Mouse (Mus musculus) forebrain, embryonic 16.5 days (tissue): ENCODE results near the gene Arhgap18. TPM values are rescaled to one million over a fixed set of nuclear protein-coding genes. Genes with fewer than 3 reads are reported as not detected.

Experiments used
- ATAC-seq: fragments of 200-750 bp; cut with Nextera tagmentation; 2 replicates; pipeline ENCODE4 v1.8.0; 2017; ENCODE audit warnings: mild to moderate bottlenecking, moderate library complexity
- H3K27ac ChIP-seq: fragments of 300-500 bp; sonication (generic); 2 replicates; pipeline ENCODE4 v1.5.1; 2014; ENCODE audit warnings: low read length, control low read depth
- H3K27me3 ChIP-seq: fragments of 300-500 bp; sonication (generic); replicated peaks from 2 replicates; pipeline ENCODE4 v1.6.1; 2014; ENCODE audit warnings: low read length; ENCODE audit not compliant: control insufficient read depth, insufficient read depth
- H3K36me3 ChIP-seq: fragments of 300-500 bp; sonication (generic); 2 replicates; pipeline ENCODE4 v1.6.1; 2014; ENCODE audit not compliant: control insufficient read depth, insufficient read depth
- H3K4me1 ChIP-seq: fragments of 300-500 bp; sonication (generic); replicated peaks from 2 replicates; pipeline ENCODE4 v1.6.1; 2014; ENCODE audit warnings: low read length; ENCODE audit not compliant: control insufficient read depth, insufficient read depth
- H3K4me2 ChIP-seq: fragments of 300-500 bp; sonication (generic); 2 replicates; pipeline ENCODE4 v1.6.1; 2014; ENCODE audit warnings: mild to moderate bottlenecking, low read length, control low read depth
- H3K4me3 ChIP-seq: fragments of 300-500 bp; sonication (generic); replicated peaks from 2 replicates; pipeline ENCODE4 v1.5.1; 2014; ENCODE audit warnings: mild to moderate bottlenecking, low read length, control low read depth
- H3K9ac ChIP-seq: fragments of 300-500 bp; sonication (generic); replicated peaks from 2 replicates; pipeline ENCODE4 v1.6.1; 2014; ENCODE audit warnings: low read depth, low read length, control low read depth
- H3K9me3 ChIP-seq: fragments of 300-500 bp; sonication (generic); 2 replicates; pipeline ENCODE4 v1.6.1; 2016; ENCODE audit warnings: low read length; ENCODE audit not compliant: control insufficient read depth
- WGBS: fragments of 180-500 bp; shearing (Covaris S2); extraction: QIAGEN DNeasy Blood & Tissue Kit; methylation state at CpG from one replicate; pipeline ENCODE4 v1.1.7; 2014; 5-methylcytosine and 5-hydroxymethylcytosine counted together
- polyA plus RNA-seq: library from polyadenylated mRNA; unstranded; fragments of >200 nt; fragmentation: Nextera tagmentation; extraction: Ambion mirVana; gene quantifications from 2 replicates; pipeline ENCODE4 v1.2.1, GENCODE M21; 2015

Arhgap18 gene
- polyA plus RNA-seq, result 13.2 and 13.8 TPM in 2 replicates

DNA sequence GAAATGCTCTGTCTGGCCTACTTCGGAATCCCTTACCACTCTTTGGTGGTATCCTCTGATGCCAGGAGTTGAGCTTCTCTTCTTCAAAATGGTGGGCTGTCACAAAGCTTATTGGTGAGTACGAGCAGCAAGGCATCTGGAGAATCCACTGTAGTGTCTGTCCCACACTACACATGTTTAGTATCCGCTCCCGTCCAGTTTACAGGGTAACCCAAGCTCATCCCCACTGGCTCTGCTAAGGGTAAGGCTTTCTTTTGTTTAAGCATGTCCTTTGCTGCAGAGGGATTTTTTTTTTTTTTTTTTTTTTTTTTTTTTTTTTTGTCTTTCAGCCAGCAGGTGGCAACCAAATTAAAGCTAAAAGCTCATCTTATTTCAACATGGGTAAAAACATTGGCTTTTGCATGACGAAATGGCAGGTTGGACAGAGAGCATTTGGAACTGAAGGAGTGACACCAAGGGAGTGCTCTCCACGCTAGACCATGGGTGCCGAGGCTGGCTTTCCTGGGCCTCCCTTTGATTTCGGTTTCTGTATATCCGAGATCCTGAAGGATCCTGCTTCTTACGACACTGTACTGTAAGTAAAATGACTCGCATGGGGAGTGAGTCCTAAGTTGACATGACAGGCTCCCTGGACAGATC is at the start of gene Arhgap18:
TSS of gene Arhgap18 (plus strand) at position 493 of the 639 bp plus-strand sequence.
- Histone ChIP-seq H3K27me3 (no peaks in the 10 kb centered on the region), H3K9ac (peak within 1 kb of the TSS; percentile 40), H3K27ac (peak within 1 kb of the TSS; percentile 39; the same call in 1 of the 2 replicates), H3K4me3 (no peak within 1 kb of the TSS), H3K36me3 (no peaks in the 10 kb centered on the region), H3K4me2 (peak within 1 kb of the TSS; percentile 44), H3K4me1 (0 out of 2 replicates have a peak, but pooled peaks cover 3% of the 10 kb centered on the region), H3K9me3 (no peaks in the 10 kb centered on the region)
- 71% methylated on average over 11 of the region's 11 CpGs for WGBS
- ATAC-seq, result peak; percentile 63

DNA sequence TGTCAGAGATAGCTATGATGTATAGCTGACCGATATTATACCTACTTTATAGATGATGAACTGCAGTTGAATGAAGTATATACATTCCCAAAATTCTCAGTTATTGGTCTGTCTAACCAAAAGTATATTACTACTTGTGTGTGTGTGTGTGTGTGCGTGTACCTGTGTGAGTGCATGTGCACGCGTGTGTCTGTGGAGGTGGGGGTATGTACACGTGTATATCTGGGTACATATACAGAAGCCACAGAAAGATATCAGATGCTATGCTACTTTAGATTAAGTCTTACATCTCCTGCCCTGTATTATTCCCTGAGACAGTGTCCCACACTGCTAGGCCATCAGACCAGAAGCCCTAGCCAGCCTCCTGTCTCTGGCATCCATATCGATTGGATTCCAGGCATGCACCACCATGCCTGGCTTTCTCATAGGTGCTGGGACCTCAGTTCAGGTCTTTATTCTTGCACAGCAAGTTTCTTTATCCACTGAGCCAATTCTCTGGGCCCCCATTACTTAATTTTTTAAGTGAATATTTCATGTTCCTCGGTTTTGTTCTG is 42.7 kb upstream of the Arhgap18 start:
- ATAC-seq, result peak; percentile 7; the same call in 1 of the 2 replicates

DNA sequence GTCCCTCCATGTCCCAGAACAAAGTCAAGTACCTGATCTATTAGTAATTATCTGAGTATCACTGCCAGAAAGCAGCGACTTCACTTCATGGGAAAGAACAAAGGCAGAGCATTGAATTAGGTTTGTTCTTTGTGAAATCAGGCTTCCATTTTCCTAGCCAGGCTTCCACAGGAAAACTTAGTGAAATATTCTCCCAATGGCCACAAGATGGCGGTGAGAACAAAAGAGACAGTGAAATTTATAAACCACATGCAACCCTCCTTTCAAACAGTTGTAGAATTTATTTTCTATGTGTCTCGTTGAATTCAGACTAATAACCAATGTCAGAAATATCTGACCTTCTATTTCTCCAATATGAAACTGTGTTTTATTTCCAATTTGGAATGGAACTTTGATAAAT is 42.2 kb upstream of the Arhgap18 start:
- no peak overlapping the region for H3K27ac ChIP-seq
- H3K27me3 ChIP-seq, result no peaks in the 10 kb centered on the region
- ATAC-seq, result peak; percentile 79
- no peak overlapping the region for H3K9ac ChIP-seq
- 2% methylated on average over 3 of the region's 3 CpGs for WGBS
- no peak overlapping the region for H3K4me2 ChIP-seq
- no peak overlapping the region for H3K4me3 ChIP-seq
- H3K9me3 ChIP-seq, result no peaks in the 10 kb centered on the region
- H3K36me3 ChIP-seq, result no peaks in the 10 kb centered on the region
- H3K4me1 ChIP-seq, result no peaks in the 10 kb centered on the region

More for the DNA sequence above, 42.7 kb upstream of the Arhgap18 start:
- Histone ChIP-seq H3K9me3 (no peaks in the 10 kb centered on the region), H3K4me3 (no peak overlapping the region), H3K9ac (no peak overlapping the region), H3K4me2 (no peak overlapping the region), H3K36me3 (no peaks in the 10 kb centered on the region), H3K27me3 (no peaks in the 10 kb centered on the region), H3K4me1 (no peaks in the 10 kb centered on the region), H3K27ac (no peak overlapping the region)
- WGBS, result 93% methylated on average over 7 of the region's 7 CpGs

DNA sequence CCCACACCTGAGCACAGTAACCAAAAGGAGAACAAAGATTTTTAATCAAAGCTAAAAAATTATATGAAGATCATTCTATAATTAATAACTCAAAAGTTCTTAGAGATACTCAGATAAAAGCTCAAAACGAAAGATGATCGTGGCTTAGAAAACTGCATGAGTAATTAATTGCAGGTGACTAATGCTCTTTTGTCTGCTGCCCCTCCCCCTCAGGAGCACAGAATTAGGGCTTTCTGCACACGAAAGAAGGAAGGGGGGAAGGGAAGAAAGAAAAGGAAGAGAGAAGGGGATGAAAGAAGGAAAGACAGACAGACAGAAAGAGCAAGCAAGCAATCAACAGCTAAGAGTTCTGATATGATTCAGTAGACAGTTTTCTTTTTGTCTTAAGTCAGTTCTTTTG is 39.2 kb upstream of the Arhgap18 start:
- H3K36me3 ChIP-seq, result no peaks in the 10 kb centered on the region
- H3K27me3 ChIP-seq, result no peaks in the 10 kb centered on the region
- no peak overlapping the region for H3K27ac ChIP-seq
- no peak overlapping the region for H3K4me3 ChIP-seq
- no peaks in the 10 kb centered on the region for H3K9me3 ChIP-seq
- 27% methylated on average over 3 of the region's 3 CpGs for WGBS
- no peak overlapping the region for H3K4me2 ChIP-seq
- no peak overlapping the region for H3K9ac ChIP-seq
- H3K4me1 ChIP-seq, result no peaks in the 10 kb centered on the region
- no peak for ATAC-seq

DNA sequence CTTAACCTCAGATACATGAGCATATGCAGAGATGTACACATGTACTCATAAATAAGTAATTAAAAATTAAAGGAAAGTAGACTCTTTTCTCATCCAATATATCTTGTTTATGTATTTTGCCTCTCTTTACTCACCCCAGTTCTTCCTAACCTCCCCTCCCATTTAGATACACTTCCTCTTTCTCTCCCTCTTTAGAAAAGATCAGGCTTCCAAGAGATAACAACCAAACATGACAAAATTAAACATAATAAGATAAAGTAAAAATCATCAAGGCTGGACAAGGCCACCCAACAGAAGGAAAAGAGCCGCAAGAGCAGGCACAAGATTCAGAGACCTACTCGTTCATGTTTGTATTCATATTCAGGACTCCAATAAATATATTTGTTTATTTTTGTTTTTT is 28.5 kb upstream of the Arhgap18 start:
- 94% methylated on average over 2 of the region's 2 CpGs for WGBS
- no peaks in the 10 kb centered on the region for H3K27me3 ChIP-seq
- no peaks in the 10 kb centered on the region for H3K4me1 ChIP-seq
- no peak overlapping the region for H3K9ac ChIP-seq
- H3K27ac ChIP-seq, result no peak overlapping the region
- H3K4me3 ChIP-seq, result no peak overlapping the region
- H3K4me2 ChIP-seq, result no peak overlapping the region
- H3K36me3 ChIP-seq, result no peaks in the 10 kb centered on the region
- ATAC-seq, result no peak
- H3K9me3 ChIP-seq, result no peaks in the 10 kb centered on the region

DNA sequence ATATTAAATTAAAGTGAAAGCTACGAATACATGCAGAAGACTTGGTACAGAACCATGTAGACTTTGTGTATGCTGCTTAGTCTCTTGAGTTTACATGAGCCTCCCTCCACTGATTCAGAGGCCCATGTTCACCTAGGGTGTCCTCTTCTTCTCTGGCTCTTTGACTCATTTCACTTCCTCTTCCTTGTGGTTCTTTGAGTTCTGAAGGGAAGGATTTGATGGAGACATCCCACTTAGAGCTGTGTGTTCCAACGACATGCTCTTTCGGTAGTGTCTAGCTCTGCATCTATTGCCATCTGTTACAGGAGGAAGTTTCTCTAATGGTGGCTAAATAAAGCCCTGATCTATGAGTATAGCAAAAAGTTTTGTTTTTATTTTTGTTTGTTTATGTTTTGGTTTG is 28.0 kb upstream of the Arhgap18 start:
- Histone ChIP-seq H3K4me3 (no peak overlapping the region), H3K27me3 (no peaks in the 10 kb centered on the region), H3K4me1 (no peaks in the 10 kb centered on the region), H3K36me3 (no peaks in the 10 kb centered on the region), H3K9me3 (no peaks in the 10 kb centered on the region), H3K9ac (no peak overlapping the region), H3K27ac (no peak overlapping the region), H3K4me2 (no peak overlapping the region)
- ATAC-seq, result no peak
- 96% methylated on average over 3 of the region's 3 CpGs for WGBS

DNA sequence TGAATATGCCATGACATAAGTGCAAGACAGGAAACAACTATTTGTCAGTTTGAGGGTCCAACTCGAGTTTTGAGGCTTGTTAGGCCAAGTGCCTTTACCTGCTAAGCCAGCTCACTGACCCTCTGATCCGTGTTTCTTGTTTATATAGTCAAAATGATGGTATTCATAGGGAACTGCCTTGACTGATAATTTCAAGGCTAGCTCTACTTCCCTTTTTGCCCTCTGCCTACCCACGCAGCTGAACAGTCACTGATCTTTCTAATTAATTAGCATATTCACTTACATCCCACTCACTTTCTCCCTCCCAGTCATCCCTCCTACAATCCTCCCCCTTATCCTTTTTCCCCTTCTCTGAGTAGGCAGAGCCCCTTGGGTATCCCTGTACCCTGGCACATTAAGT is 2.4 kb upstream of the Arhgap18 start:
- H3K9ac ChIP-seq, result no peak overlapping the region
- H3K4me3 ChIP-seq, result no peak overlapping the region
- no peak overlapping the region for H3K4me2 ChIP-seq
- no peak overlapping the region for H3K27ac ChIP-seq
- H3K9me3 ChIP-seq, result no peaks in the 10 kb centered on the region
- H3K27me3 ChIP-seq, result no peaks in the 10 kb centered on the region
- H3K4me1 ChIP-seq, result 0 out of 2 replicates have a peak, but pooled peaks cover 3% of the 10 kb centered on the region
- ATAC-seq, result no peak
- 82% methylated on average over 3 of the region's 3 CpGs for WGBS
- no peaks in the 10 kb centered on the region for H3K36me3 ChIP-seq

DNA sequence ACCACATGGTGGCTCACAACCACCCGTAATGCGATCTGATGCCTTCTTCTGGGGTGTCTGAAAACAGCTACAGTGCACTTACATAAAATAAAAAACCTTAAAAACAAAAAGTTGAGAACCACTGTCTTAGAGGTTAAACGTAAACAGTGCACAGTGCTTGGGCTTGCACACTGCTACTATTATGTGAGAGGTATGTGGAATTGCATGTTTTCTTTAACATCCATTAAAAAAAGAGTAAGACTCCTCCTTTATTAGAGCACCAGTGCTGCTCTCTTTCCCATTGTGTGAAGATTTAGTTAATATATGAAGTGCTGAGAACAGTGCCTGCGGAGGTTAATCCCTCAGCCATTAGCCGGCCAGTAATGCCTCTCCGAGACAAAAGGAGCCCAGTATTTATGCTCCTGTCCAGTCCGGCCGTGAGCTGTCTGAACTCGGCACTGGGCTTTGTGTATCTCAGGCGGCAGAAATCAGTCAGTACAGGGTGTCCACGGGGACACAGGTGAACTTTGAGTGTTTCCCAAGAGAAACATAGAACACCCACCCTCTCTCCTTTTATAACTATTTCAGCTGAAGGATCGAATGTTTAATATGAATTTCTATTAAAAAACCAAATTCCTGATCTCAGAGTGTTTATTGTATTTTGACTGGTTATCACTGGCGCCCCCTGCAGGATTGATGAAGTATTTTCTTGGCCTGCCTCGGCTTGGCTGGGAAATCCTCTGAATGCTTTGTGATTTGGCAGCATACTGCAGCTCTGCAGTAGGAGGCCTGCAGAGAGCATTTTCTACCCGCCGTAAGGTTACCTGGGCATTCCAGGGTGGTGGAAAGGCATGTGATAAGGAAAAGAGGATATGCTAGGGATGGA is 925 bp upstream of the Arhgap18 start:
- peak; percentile 77 for ATAC-seq
- H3K9ac ChIP-seq, result peak overlapping the region; percentile 40
- no peaks in the 10 kb centered on the region for H3K27me3 ChIP-seq
- no peaks in the 10 kb centered on the region for H3K9me3 ChIP-seq
- H3K27ac ChIP-seq, result peak overlapping the region; percentile 39; the same call in 1 of the 2 replicates
- H3K4me3 ChIP-seq, result no peak overlapping the region
- H3K36me3 ChIP-seq, result no peaks in the 10 kb centered on the region
- H3K4me1 ChIP-seq, result 0 out of 2 replicates have a peak, but pooled peaks cover 3% of the 10 kb centered on the region
- H3K4me2 ChIP-seq, result peak overlapping the region; percentile 44
- 23% methylated on average over 16 of the region's 16 CpGs for WGBS

DNA sequence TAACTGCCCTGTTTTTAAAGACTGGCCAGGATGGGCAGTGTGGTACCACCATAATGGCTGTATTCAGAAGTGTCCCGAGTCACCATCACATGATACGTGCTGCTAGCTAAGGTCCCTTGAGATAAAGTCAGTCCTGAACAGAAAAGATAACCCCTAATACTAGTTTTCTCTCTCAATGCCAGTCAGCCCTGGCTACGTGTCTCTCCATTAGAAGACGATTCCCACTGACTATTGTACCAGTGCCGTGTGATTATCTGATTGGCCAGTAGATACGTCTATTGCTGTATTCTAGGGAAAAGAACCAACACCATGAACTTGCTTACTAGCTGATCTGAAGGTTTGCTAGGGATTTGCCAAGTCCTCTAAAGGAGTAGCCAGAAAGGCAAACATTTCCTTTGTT is 785 bp downstream of the Arhgap18 start:
- no peak overlapping the region for H3K9ac ChIP-seq
- 95% methylated on average over 6 of the region's 6 CpGs for WGBS
- H3K27me3 ChIP-seq, result no peaks in the 10 kb centered on the region
- no peaks in the 10 kb centered on the region for H3K36me3 ChIP-seq
- no peak overlapping the region for H3K4me3 ChIP-seq
- 0 out of 2 replicates have a peak, but pooled peaks cover 3% of the 10 kb centered on the region for H3K4me1 ChIP-seq
- H3K4me2 ChIP-seq, result no peak overlapping the region
- H3K9me3 ChIP-seq, result no peaks in the 10 kb centered on the region
- H3K27ac ChIP-seq, result no peak overlapping the region
- no peak for ATAC-seq
